Mouse (Mus musculus): Measurements from ENCODE around the gene Rflnb. TPM values are rescaled to one million over a fixed set of nuclear protein-coding genes. Genes with fewer than 3 reads are reported as not detected.

Gene Rflnb
- 100 to 1,000 TPM; 147 to 158 TPM for total RNA-seq (2023)

DNA sequence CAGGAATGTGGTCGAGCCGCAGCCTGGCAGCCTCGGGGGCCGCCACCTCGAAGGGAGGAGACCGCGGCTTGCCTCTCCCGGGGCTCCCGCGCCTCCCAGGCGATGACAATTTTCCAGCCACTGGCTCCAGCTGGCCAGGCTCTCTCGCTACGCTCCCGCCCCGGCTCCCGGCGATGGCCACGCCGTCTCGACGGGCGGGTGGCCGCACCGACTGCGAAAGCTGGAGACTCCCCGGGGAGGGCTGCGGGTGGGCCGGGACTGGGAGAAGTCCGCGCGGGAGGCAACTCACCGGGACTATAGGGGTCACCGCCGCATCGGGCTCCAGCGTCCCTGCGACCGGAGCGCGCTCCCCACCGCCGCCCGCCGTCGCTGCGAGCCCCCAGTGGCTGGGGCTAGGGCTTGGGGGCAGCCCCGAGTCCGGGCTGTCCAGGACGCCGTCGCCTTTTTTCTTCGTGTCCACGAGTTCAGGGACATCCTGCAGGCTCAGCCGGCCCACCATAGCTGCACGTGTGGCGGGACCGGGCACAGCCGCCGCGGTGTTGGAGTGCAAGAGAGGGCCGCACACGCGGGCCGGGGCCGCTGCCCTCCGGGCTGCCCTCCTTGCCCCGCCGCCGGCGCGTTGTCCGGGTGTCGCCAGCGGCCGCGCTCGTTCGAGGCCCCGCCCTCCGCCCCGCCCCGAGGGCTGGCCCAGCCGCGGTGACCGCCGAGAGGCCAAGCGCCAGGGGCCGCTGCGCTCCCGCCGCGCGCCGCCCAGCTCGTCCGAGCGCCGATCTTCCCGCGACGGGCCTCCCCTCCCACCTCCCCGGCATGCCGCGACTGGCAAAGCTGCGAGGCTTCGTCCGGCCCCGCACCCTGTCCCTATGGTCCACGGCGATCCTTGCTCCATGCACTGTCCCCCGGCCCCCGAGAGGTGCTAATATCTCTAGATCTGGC is at the start of gene Rflnb:
Rflnb (minus strand) TSS at position 644 of the 933 bp plus-strand sequence.

DNA sequence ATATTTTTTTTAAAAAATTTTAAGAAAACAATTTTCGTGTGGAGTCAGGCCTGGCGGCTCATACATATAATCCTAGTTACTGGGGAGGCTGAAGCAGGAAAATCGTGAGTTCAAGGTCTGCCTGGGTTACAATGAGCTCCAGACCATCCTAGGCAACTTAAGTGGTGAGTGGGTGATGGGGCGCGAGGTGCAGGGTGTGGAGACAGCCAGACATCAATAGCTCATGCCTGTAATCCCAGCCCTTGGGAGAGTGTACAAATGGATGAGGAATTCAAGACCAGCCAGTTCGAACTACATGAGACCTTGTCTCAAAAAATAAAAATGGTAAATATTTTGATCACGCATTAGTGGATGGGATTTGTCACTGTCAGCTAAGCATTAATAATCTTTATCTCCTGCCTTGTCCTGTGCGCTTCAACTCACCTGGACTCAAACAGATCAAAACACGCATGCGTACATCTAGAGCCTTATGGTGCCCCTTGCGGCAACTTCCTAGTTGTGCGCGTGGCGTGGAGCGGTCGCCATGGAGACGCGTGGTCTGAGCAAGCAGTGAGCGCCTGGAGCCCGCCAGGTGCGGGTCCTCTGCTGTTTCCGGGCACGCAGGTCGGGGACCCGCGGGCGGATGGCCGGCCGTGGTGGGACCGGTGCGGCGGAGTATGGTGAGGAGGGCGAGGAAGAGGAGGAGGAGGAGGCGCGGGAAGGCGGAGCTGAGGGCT is 28.0 kb downstream of the Rflnb start, which contains the start of gene 1700016K19Rik:
1700016K19Rik (plus strand) TSS at position 473 of the 716 bp plus-strand sequence.

Other genes with a start within 250 kb of the Rflnb start
- gene Doc2b, start 231.7 kb downstream of the Rflnb start, total RNA-seq (2023): not detected
- 1 to 10 TPM; 3.5 to 3.6 TPM for gene Rph3al, start 89.4 kb downstream of the Rflnb start, total RNA-seq (2023)
- not detected for gene 1700016K19Rik, start 27.9 kb downstream of the Rflnb start, total RNA-seq (2023)
- gene Vps53, start 151.9 kb upstream of the Rflnb start, total RNA-seq (2023): 10 to 100 TPM; 34.8 to 36.5 TPM
- 1 to 10 TPM; 1.8 to 2.7 TPM for gene Fam57a, start 151.9 kb upstream of the Rflnb start, total RNA-seq (2023)
- not detected for gene Dbil5, start 189.8 kb upstream of the Rflnb start, total RNA-seq (2023)
- gene Gemin4, start 189.9 kb upstream of the Rflnb start, total RNA-seq (2023): 1 to 10 TPM; 2.1 to 2.5 TPM
- 1 to 10 TPM; 3.7 to 3.8 TPM for gene Mrm3, start 215.9 kb upstream of the Rflnb start, total RNA-seq (2023)
- gene Glod4, start 215.9 kb upstream of the Rflnb start, total RNA-seq (2023): 10 to 100 TPM; 25.1 to 27.9 TPM